Mouse (Mus musculus) C2C12 (cell line): ENCODE measurements around the gene Olfr319. TPM values are rescaled to one million over a fixed set of nuclear protein-coding genes. Genes with fewer than 3 reads are reported as not detected.
"Not testable (repeated sequence)": the region's sequence is repeated elsewhere in the genome, so short reads cannot be mapped to it uniquely, and the experiment has no call there.

ENCODE experiments used
- H3K27me3 ChIP-seq: one replicate; pipeline ENCODE4 v1.6.1; 2011; ENCODE audit not compliant: control insufficient read depth, insufficient read depth, insufficient read length
- H3K36me3 ChIP-seq: one replicate; pipeline ENCODE4 v1.6.1; 2011; ENCODE audit not compliant: control insufficient read depth, insufficient read depth
- H3K4me3 ChIP-seq: one replicate; pipeline ENCODE4 v1.5.1; 2011; ENCODE audit warnings: mild to moderate bottlenecking, control low read depth; ENCODE audit not compliant: poor library complexity, insufficient read depth, severe bottlenecking
- H3K79me2 ChIP-seq: one replicate; pipeline ENCODE4 v1.6.1; 2011; ENCODE audit not compliant: control insufficient read depth, insufficient read depth
- H3K79me3 ChIP-seq: one replicate; pipeline ENCODE4 v1.6.1; 2011; ENCODE audit warnings: low read depth, control low read depth
- H3ac ChIP-seq: one replicate; pipeline ENCODE3; 2011; ENCODE audit warnings: low read depth; ENCODE audit not compliant: control insufficient read depth, insufficient read length
- CEBPB ChIP-seq: IDR thresholded peaks from one replicate; pipeline ENCODE4 v1.6.1; 2011; ENCODE audit warnings: low read depth, mild to moderate bottlenecking, control low read depth, moderate library complexity
- CTCF ChIP-seq: IDR thresholded peaks from one replicate; pipeline ENCODE4 v1.5.1; 2011; ENCODE audit not compliant: control insufficient read depth, insufficient read depth, insufficient read length
- MYOD1 ChIP-seq: IDR thresholded peaks from one replicate; pipeline ENCODE4 v1.6.1; 2011; ENCODE audit warnings: low read depth; ENCODE audit not compliant: control insufficient read depth, insufficient read length
- MYOG ChIP-seq: IDR thresholded peaks from one replicate; pipeline ENCODE4 v1.6.1; 2011; ENCODE audit not compliant: control insufficient read depth, insufficient read length; ENCODE audit errors: extremely low read depth
- polyA plus RNA-seq: library from polyadenylated mRNA; unstranded; fragments of >200 nt; fragmentation: generic; extraction: Trizol; gene quantifications from one replicate; pipeline ENCODE4 v1.2.1, GENCODE M21; 2012; ENCODE audit warnings: missing spikeins

Gene Olfr319
- polyA plus RNA-seq, 1 experiment = not detected

- no peak within 1 kb of the TSS for H3ac ChIP-seq
- no peaks in the 10 kb centered on the region for H3K36me3 ChIP-seq
- no peak for TF ChIP-seq MYOG
- no peak for TF ChIP-seq CEBPB
- TF ChIP-seq MYOD1 = no peak
- TF ChIP-seq CTCF = no peak
- no peaks in the 10 kb centered on the region for H3K79me3 ChIP-seq
- H3K4me3 ChIP-seq = no peak within 1 kb of the TSS
- peaks cover 3% of the 10 kb centered on the region for H3K27me3 ChIP-seq
- H3K79me2 ChIP-seq = no peaks in the 10 kb centered on the region
Measured at GRCm38 (mm10) chr11:58738792-58739262, 39.9 kb downstream of the Olfr319 start, which contains the start of gene Olfr317. TSS of gene Olfr317 (minus strand) at chr11:58739212.

DNA sequence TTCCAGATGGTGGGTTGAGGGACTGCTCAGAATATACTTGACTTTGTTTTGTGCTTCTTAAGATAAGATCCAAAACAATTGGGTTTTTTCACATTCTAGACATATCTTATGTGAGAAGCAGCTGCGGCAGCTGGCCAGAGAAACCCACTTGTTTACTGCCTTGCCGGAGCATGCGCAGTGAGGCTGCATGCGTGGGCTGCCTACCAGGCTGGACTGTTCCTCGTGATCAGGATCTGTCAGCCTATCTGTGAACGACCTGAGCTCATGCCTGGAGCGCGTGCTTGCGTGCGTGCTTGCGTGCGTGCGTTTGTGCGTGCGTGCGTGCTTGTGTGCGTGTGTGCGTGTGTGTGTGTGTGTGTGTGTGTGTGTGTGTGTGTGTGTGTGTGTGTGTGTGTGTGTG lies 52.1 kb downstream of the Olfr319 start:
- not testable (repeated sequence) for H3K27me3 ChIP-seq, H3K79me3 ChIP-seq

DNA sequence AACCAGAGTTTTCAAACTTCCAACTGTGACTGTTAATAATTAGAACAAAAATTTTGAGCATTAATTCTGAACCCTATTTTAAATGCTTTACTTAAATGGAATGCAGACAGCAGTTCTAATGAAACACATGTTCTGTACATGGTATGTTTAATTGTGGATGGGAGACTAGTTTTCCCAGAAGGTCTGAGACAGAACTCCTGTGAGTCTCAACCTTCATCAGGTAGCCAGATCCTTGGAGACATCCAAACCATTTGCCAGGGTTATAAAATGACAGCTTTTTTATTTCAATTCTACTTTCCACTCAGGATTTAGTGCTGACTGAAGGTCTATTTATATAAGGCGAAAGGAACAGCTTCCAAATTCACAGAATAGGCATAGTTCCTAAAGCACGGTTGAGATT lies 53.5 kb downstream of the Olfr319 start, which contains the start of gene Olfr316:
Gene Olfr316, plus strand, starts transcription at position 301 of the 400 bp plus-strand sequence.
- no peaks in the 10 kb centered on the region for H3K27me3 ChIP-seq
- H3K36me3 ChIP-seq = no peaks in the 10 kb centered on the region
- no peaks in the 10 kb centered on the region for H3K79me2 ChIP-seq
- TF ChIP-seq CEBPB (no peak), MYOD1 (no peak), MYOG (no peak)
- no peaks in the 10 kb centered on the region for H3K79me3 ChIP-seq
- H3K4me3 ChIP-seq = no peak within 1 kb of the TSS
- H3ac ChIP-seq = no peak within 1 kb of the TSS

More for the DNA sequence above, 52.1 kb downstream of the Olfr319 start:
- not testable (repeated sequence) for H3K36me3 ChIP-seq, H3K79me2 ChIP-seq, H3ac ChIP-seq, H3K4me3 ChIP-seq

Other genes with a start within 250 kb of the Olfr319 start
- gene Lypd9, start 246.2 kb upstream of the Olfr319 start, polyA plus RNA-seq = not detected
- not detected for gene Olfr30, start 236.9 kb upstream of the Olfr319 start, polyA plus RNA-seq
- not detected for gene Olfr332, start 206.6 kb upstream of the Olfr319 start, polyA plus RNA-seq
- not detected for gene Olfr331, start 196.6 kb upstream of the Olfr319 start, polyA plus RNA-seq
- gene Olfr330, start 164.3 kb upstream of the Olfr319 start, polyA plus RNA-seq = not detected
- not detected for gene Olfr329-ps, start 152.7 kb upstream of the Olfr319 start, polyA plus RNA-seq
- gene Olfr328, start 143.5 kb upstream of the Olfr319 start, polyA plus RNA-seq = not detected
- not detected for gene Olfr224, start 128.6 kb upstream of the Olfr319 start, polyA plus RNA-seq
- not detected for gene Olfr325, start 121.4 kb upstream of the Olfr319 start, polyA plus RNA-seq
- not detected for gene Olfr324, start 104.0 kb upstream of the Olfr319 start, polyA plus RNA-seq
- gene 2210407C18Rik, start 83.1 kb upstream of the Olfr319 start, polyA plus RNA-seq = not detected
- not detected for gene Olfr323, start 68.7 kb upstream of the Olfr319 start, polyA plus RNA-seq
- not detected for gene Trim58, start 58.7 kb upstream of the Olfr319 start, polyA plus RNA-seq
- not detected for gene Olfr322, start 40.4 kb upstream of the Olfr319 start, polyA plus RNA-seq
- gene Olfr320, start 18.1 kb upstream of the Olfr319 start, polyA plus RNA-seq = not detected
- gene Olfr318, start 24.9 kb downstream of the Olfr319 start, polyA plus RNA-seq = not detected
- gene Olfr317, start 40.0 kb downstream of the Olfr319 start, polyA plus RNA-seq = not detected
- gene Olfr316, start 53.6 kb downstream of the Olfr319 start, polyA plus RNA-seq = not detected
- not detected for gene Olfr315, start 74.0 kb downstream of the Olfr319 start, polyA plus RNA-seq
- gene Olfr314, start 83.8 kb downstream of the Olfr319 start, polyA plus RNA-seq = not detected
- not detected for gene Fam183b, start 102.8 kb downstream of the Olfr319 start, polyA plus RNA-seq
- not detected for gene Olfr313, start 115.8 kb downstream of the Olfr319 start, polyA plus RNA-seq
- not detected for gene Olfr312, start 130.1 kb downstream of the Olfr319 start, polyA plus RNA-seq
- gene Olfr311, start 140.1 kb downstream of the Olfr319 start, polyA plus RNA-seq = not detected
- gene Gm12258, start 148.0 kb downstream of the Olfr319 start, polyA plus RNA-seq = 0.32 TPM
- gene 2810021J22Rik, start 168.1 kb downstream of the Olfr319 start, polyA plus RNA-seq = 2.2 TPM
- gene Zfp39, start 205.1 kb downstream of the Olfr319 start, polyA plus RNA-seq = 0.64 TPM
- gene Btnl10, start 218.7 kb downstream of the Olfr319 start, polyA plus RNA-seq = not detected
- 245 TPM for gene Rnf187, start 239.8 kb downstream of the Olfr319 start, polyA plus RNA-seq
- gene Hist3h2ba, start 249.8 kb downstream of the Olfr319 start, polyA plus RNA-seq = 1.6 TPM